Mouse (Mus musculus) liver, embryonic 16.5 days (tissue): Measurements from ENCODE around the gene Adcy7. TPM values are rescaled to one million over a fixed set of nuclear protein-coding genes. Genes with fewer than 3 reads are reported as not detected.

Experiments used
- ATAC-seq: fragments of 200-750 bp; cut with Nextera tagmentation; 2 replicates; pipeline ENCODE4 v1.8.0; 2017; ENCODE audit warnings: low read depth, mild to moderate bottlenecking, moderate number of reproducible peaks, moderate library complexity
- H3K27ac ChIP-seq: fragments of 300-500 bp; sonication (generic); 2 replicates; pipeline ENCODE4 v1.5.1; 2014; ENCODE audit warnings: mild to moderate bottlenecking, low read length
- H3K27me3 ChIP-seq: fragments of 300-500 bp; sonication (generic); 2 replicates; pipeline ENCODE4 v1.6.1; 2014; ENCODE audit warnings: low read depth, low read length, mixed read lengths; ENCODE audit not compliant: control insufficient read depth, insufficient read depth
- H3K36me3 ChIP-seq: fragments of 300-500 bp; sonication (generic); 2 replicates; pipeline ENCODE4 v1.6.1; 2014; ENCODE audit warnings: mild to moderate bottlenecking; ENCODE audit not compliant: control insufficient read depth, insufficient read depth
- H3K4me1 ChIP-seq: fragments of 300-500 bp; sonication (generic); 2 replicates; pipeline ENCODE4 v1.6.1; 2014; ENCODE audit warnings: low read depth, low read length, mixed read lengths; ENCODE audit not compliant: control insufficient read depth
- H3K4me2 ChIP-seq: fragments of 300-500 bp; sonication (generic); 2 replicates; pipeline ENCODE4 v1.6.1; 2014; ENCODE audit warnings: low read depth, low read length, mixed read lengths
- H3K4me3 ChIP-seq: fragments of 300-500 bp; sonication (generic); 2 replicates; pipeline ENCODE4 v1.5.1; 2014; ENCODE audit warnings: low read depth, mild to moderate bottlenecking, low read length
- H3K9ac ChIP-seq: fragments of 300-500 bp; sonication (generic); 2 replicates; pipeline ENCODE4 v1.6.1; 2014; ENCODE audit warnings: low read depth, low read length
- H3K9me3 ChIP-seq: fragments of 300-500 bp; sonication (generic); replicated peaks from 2 replicates; pipeline ENCODE4 v1.6.1; 2016; ENCODE audit warnings: low read length; ENCODE audit not compliant: control insufficient read depth
- WGBS: fragments of 180-500 bp; shearing (Covaris S2); extraction: QIAGEN DNeasy Blood & Tissue Kit; methylation state at CpG from one replicate; pipeline ENCODE4 v1.1.7; 2014; ENCODE audit not compliant: insufficient replicate concordance; 5-methylcytosine and 5-hydroxymethylcytosine counted together
- polyA plus RNA-seq: library from polyadenylated mRNA; unstranded; fragments of >200 nt; fragmentation: Nextera tagmentation; extraction: Ambion mirVana; gene quantifications from 2 replicates; pipeline ENCODE4 v1.2.1, GENCODE M21; 2015

Adcy7 gene
- polyA plus RNA-seq, 1 experiment from 2014 or later = 18.5 TPM

- Histone ChIP-seq H3K27me3 (no peaks in the 10 kb centered on the region), H3K27ac (no peak overlapping the region), H3K9ac (no peak overlapping the region), H3K36me3 (peaks cover 3% of the 10 kb centered on the region; the same call in 1 of the 2 replicates), H3K9me3 (no peaks in the 10 kb centered on the region), H3K4me1 (no peaks in the 10 kb centered on the region; the same call in 1 of the 2 replicates), H3K4me3 (no peak overlapping the region), H3K4me2 (no peak overlapping the region)
- ATAC-seq = peak; percentile 81
- 72% methylated on average over 4 of the region's 4 CpGs for WGBS
Measured at GRCm38 (mm10) chr8:88244298-88244697, 27.9 kb upstream of the Adcy7 start.

GRCm38 (mm10) chr8:88252791-88253190 lies 19.4 kb upstream of the Adcy7 start:
- 65% methylated on average over 3 of the region's 3 CpGs for WGBS
- Histone ChIP-seq H3K27me3 (no peaks in the 10 kb centered on the region), H3K4me2 (no peak overlapping the region), H3K9me3 (no peaks in the 10 kb centered on the region), H3K27ac (no peak overlapping the region), H3K4me3 (no peak overlapping the region), H3K36me3 (peaks cover 19% of the 10 kb centered on the region; the same call in 1 of the 2 replicates), H3K9ac (no peak overlapping the region), H3K4me1 (no peaks in the 10 kb centered on the region)
- no peak for ATAC-seq

- Histone ChIP-seq H3K36me3 (peaks cover 19% of the 10 kb centered on the region; the same call in 1 of the 2 replicates), H3K27me3 (no peaks in the 10 kb centered on the region), H3K4me3 (no peak overlapping the region), H3K4me1 (no peaks in the 10 kb centered on the region), H3K9me3 (no peaks in the 10 kb centered on the region), H3K4me2 (no peak overlapping the region), H3K27ac (no peak overlapping the region), H3K9ac (no peak overlapping the region)
- 73% methylated on average over 7 of the region's 7 CpGs for WGBS
- ATAC-seq = no peak
Measured at GRCm38 (mm10) chr8:88254957-88255356, 17.2 kb upstream of the Adcy7 start.

- Histone ChIP-seq H3K4me2 (no peak overlapping the region), H3K27me3 (no peaks in the 10 kb centered on the region), H3K9ac (no peak overlapping the region), H3K36me3 (peaks cover 5% of the 10 kb centered on the region), H3K27ac (no peak overlapping the region), H3K4me1 (no peaks in the 10 kb centered on the region), H3K4me3 (no peak overlapping the region), H3K9me3 (no peaks in the 10 kb centered on the region)
- ATAC-seq = no peak
- 59% methylated on average over 6 of the region's 6 CpGs for WGBS
Measured at GRCm38 (mm10) chr8:88258024-88258423, 14.2 kb upstream of the Adcy7 start.

GRCm38 (mm10) chr8:88258544-88258943 lies 13.7 kb upstream of the Adcy7 start:
- Histone ChIP-seq H3K36me3 (peaks cover 5% of the 10 kb centered on the region), H3K9ac (no peak overlapping the region), H3K9me3 (no peaks in the 10 kb centered on the region), H3K27me3 (no peaks in the 10 kb centered on the region), H3K4me2 (no peak overlapping the region), H3K4me3 (no peak overlapping the region), H3K27ac (no peak overlapping the region), H3K4me1 (no peaks in the 10 kb centered on the region)
- no peak for ATAC-seq
- WGBS = 81% methylated on average over 11 of the region's 11 CpGs

- Histone ChIP-seq H3K4me2 (no peak overlapping the region), H3K4me3 (no peak overlapping the region), H3K36me3 (peaks cover 2% of the 10 kb centered on the region), H3K4me1 (no peaks in the 10 kb centered on the region), H3K9ac (no peak overlapping the region), H3K27ac (no peak overlapping the region), H3K9me3 (no peaks in the 10 kb centered on the region), H3K27me3 (no peaks in the 10 kb centered on the region)
- ATAC-seq = no peak
- 77% methylated on average over 7 of the region's 7 CpGs for WGBS
Measured at GRCm38 (mm10) chr8:88260466-88260980, 11.7 kb upstream of the Adcy7 start.

GRCm38 (mm10) chr8:88262831-88263635 lies 9.2 kb upstream of the Adcy7 start:
- Histone ChIP-seq H3K4me1 (no peaks in the 10 kb centered on the region), H3K36me3 (no peaks in the 10 kb centered on the region; the same call in none of the 2 replicates), H3K9ac (no peak overlapping the region), H3K4me2 (no peak overlapping the region), H3K9me3 (no peaks in the 10 kb centered on the region), H3K4me3 (no peak overlapping the region), H3K27me3 (no peaks in the 10 kb centered on the region), H3K27ac (no peak overlapping the region)
- ATAC-seq = no peak
- 62% methylated on average over 14 of the region's 14 CpGs for WGBS

- H3K9me3 ChIP-seq = no peaks in the 10 kb centered on the region
- no peak overlapping the region for H3K4me3 ChIP-seq
- H3K4me2 ChIP-seq = no peak overlapping the region
- H3K4me1 ChIP-seq = no peaks in the 10 kb centered on the region
- H3K27me3 ChIP-seq = no peaks in the 10 kb centered on the region; the same call in 1 of the 2 replicates
- WGBS = 17% methylated on average over 2 of the region's 2 CpGs
- no peak for ATAC-seq
- no peak overlapping the region for H3K27ac ChIP-seq
- no peaks in the 10 kb centered on the region for H3K36me3 ChIP-seq
- no peak overlapping the region for H3K9ac ChIP-seq
Measured at GRCm38 (mm10) chr8:88265511-88265910, 6.7 kb upstream of the Adcy7 start.

- Histone ChIP-seq H3K4me3 (no peak overlapping the region), H3K36me3 (no peaks in the 10 kb centered on the region), H3K4me1 (no peaks in the 10 kb centered on the region), H3K27me3 (no peaks in the 10 kb centered on the region; the same call in 1 of the 2 replicates), H3K9me3 (no peaks in the 10 kb centered on the region), H3K27ac (no peak overlapping the region), H3K4me2 (no peak overlapping the region), H3K9ac (no peak overlapping the region)
- WGBS = 42% methylated on average over 10 of the region's 10 CpGs
- ATAC-seq = no peak
Measured at GRCm38 (mm10) chr8:88266170-88266800, 5.9 kb upstream of the Adcy7 start.
